Mouse (Mus musculus) heart, adult 2 months (tissue): ENCODE measurements around the gene Agk.

ENCODE experiments used
- CTCF ChIP-seq: fragments of 200-600 bp; IDR thresholded peaks from 2 replicates; pipeline ENCODE4 v1.8.1; 2022; ENCODE audit warnings: antibody characterized with exemption, mild to moderate bottlenecking, moderate library complexity
- EP300 ChIP-seq: fragments of 200-500 bp; IDR thresholded peaks from 2 replicates; pipeline ENCODE4 v1.6.1; 2011; ENCODE audit warnings: low read depth, low read length, control low read depth; ENCODE audit not compliant: insufficient read depth
- POLR2A ChIP-seq: fragments of 200-500 bp; IDR thresholded peaks from 2 replicates; pipeline ENCODE4 v1.6.1; 2011; ENCODE audit warnings: mild to moderate bottlenecking, low read depth, low read length, control low read depth; ENCODE audit not compliant: insufficient read depth

- TF ChIP-seq POLR2A (no peak), CTCF (no peak), EP300 (no peak)
Observed at GRCm38 (mm10) chr6:40380181-40380580, 55.2 kb downstream of the Agk start.
